1 mouse cellular context compared by ENCODE assay signal in genomic region chr2:156135695-156136094, GRCm38 (mm10).
TF ChIP-seq lines count a peak whose summit lies in the region.

No protein-coding gene starts in this region.

TF ChIP-seq in MEL, 35 proteins besides CTCF, POLR2A, EP300 and RAD21:
- TF ChIP-seq ZMIZ1 (IDR thresholded peaks at IDR 0.05; ENCODE audit: low read depth, low read length) (no peak), ETS1 (IDR thresholded peaks at IDR 0.05; ENCODE audit: low read depth, low read length) (no peak), USF2 (IDR thresholded peaks at IDR 0.05; ENCODE audit: borderline replicate concordance in 1 of 2, insufficient read depth in 1 of 2, low read depth in 1 of 2, low read length in 2 of 2) (no peak), ZKSCAN1 (IDR thresholded peaks at IDR 0.05; ENCODE audit: low read depth, low read length) (no peak), ZC3H11A (IDR thresholded peaks at IDR 0.05; ENCODE audit: low read depth, low read length) (0 out of 2 replicates have a peak, but pooled peaks have one; percentile 5), SMC3 (IDR thresholded peaks at IDR 0.05; ENCODE audit: low read depth, low read length) (peak; percentile 37; the same call in 1 of the 2 replicates)
TF ChIP-seq in MEL: peak in this region for 2.
